Mouse (Mus musculus) megakaryocyte, embryonic 14.5 days (primary cell): ENCODE data around the gene Abhd10.

ENCODE experiments used
- FLI1 ChIP-seq: IDR thresholded peaks from 2 replicates; pipeline ENCODE4 v1.6.1; 2012; ENCODE audit warnings: low read length, inconsistent platforms, mixed read lengths
- GATA1 ChIP-seq: IDR thresholded peaks from 3 replicates; pipeline ENCODE4 v1.6.1; 2012; ENCODE audit warnings: mixed read lengths, low read length, inconsistent platforms, borderline replicate concordance

DNA sequence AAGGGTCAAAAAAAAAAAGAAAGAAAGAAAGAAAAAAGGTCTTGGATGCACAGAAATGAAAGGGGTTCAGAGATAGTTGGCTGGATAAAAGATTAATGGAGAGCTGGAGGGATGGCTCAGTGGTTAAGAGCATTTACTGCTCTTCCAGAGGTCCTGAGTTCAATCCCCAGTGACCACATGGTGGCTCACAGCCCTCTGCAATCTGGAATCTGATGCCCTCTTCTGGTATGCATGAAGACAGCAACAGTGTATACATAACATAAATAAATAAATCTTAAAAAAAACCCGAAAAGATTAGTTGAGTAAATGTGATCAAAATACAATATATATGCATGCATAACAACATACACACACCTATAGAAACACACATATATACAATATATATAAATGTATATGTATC, 18.7 kb upstream of the Abhd10 start:
- TF ChIP-seq FLI1 (no peak), GATA1 (no peak)
